Mouse (Mus musculus) heart, postnatal 0 days (tissue): Measurements from ENCODE around the gene Actr3. TPM values are rescaled to one million over a fixed set of nuclear protein-coding genes. Genes with fewer than 3 reads are reported as not detected.

Source experiments
- ATAC-seq: fragments of 200-750 bp; cut with Nextera tagmentation; 2 replicates; pipeline ENCODE4 v1.8.0; 2017; ENCODE audit warnings: low read depth, moderate number of reproducible peaks, moderate library complexity; ENCODE audit not compliant: insufficient read depth
- DNase-seq: peaks from one replicate; pipeline ENCODE4 v3.0.0-alpha.2; 2016; ENCODE audit warnings: low spot score
- H3K27ac ChIP-seq: fragments of 300-500 bp; sonication (generic); 2 replicates; pipeline ENCODE4 v1.5.1; 2014; ENCODE audit warnings: low read depth, mild to moderate bottlenecking
- H3K27me3 ChIP-seq: fragments of 300-500 bp; sonication (generic); 2 replicates; pipeline ENCODE4 v1.6.1; 2014; ENCODE audit warnings: low read length, mixed read lengths; ENCODE audit not compliant: control insufficient read depth, insufficient read depth
- H3K36me3 ChIP-seq: fragments of 300-500 bp; sonication (generic); replicated peaks from 2 replicates; pipeline ENCODE4 v1.6.1; 2014; ENCODE audit warnings: low read length, mixed read lengths; ENCODE audit not compliant: control insufficient read depth, insufficient read depth
- H3K4me1 ChIP-seq: fragments of 300-500 bp; sonication (generic); 2 replicates; pipeline ENCODE4 v1.6.1; 2014; ENCODE audit warnings: antibody characterized with exemption; ENCODE audit not compliant: control insufficient read depth, insufficient read depth
- H3K4me2 ChIP-seq: fragments of 300-500 bp; sonication (generic); 2 replicates; pipeline ENCODE4 v1.6.1; 2014; ENCODE audit warnings: low read depth, mild to moderate bottlenecking, low read length, moderate library complexity
- H3K4me3 ChIP-seq: fragments of 300-500 bp; sonication (generic); 2 replicates; pipeline ENCODE4 v1.5.1; 2014; ENCODE audit warnings: low read depth, low read length
- H3K9ac ChIP-seq: fragments of 300-500 bp; sonication (generic); replicated peaks from 2 replicates; pipeline ENCODE4 v1.6.1; 2014; ENCODE audit warnings: low read depth, low read length, mixed read lengths
- H3K9me3 ChIP-seq: fragments of 300-500 bp; sonication (generic); replicated peaks from 2 replicates; pipeline ENCODE4 v1.6.1; 2016; ENCODE audit warnings: low read length; ENCODE audit not compliant: control insufficient read depth
- CTCF ChIP-seq: IDR thresholded peaks from 2 replicates; pipeline ENCODE4 v1.5.1; 2016; ENCODE audit warnings: antibody characterized with exemption, control low read depth, low read depth
- EP300 ChIP-seq: IDR thresholded peaks from 2 replicates; pipeline ENCODE4 v1.6.1; 2016; ENCODE audit warnings: antibody characterized with exemption, low read depth
- WGBS: fragments of 180-500 bp; shearing (Covaris S2); extraction: QIAGEN DNeasy Blood & Tissue Kit; methylation state at CpG from one replicate; pipeline ENCODE4 v1.1.7; 2014; 5-methylcytosine and 5-hydroxymethylcytosine counted together
- polyA plus RNA-seq: library from polyadenylated mRNA; unstranded; fragments of >200 nt; fragmentation: Nextera tagmentation; extraction: Ambion mirVana; gene quantifications from 2 replicates; pipeline ENCODE4 v1.2.1, GENCODE M21; 2015
- total RNA-seq: library from RNA; depleted of rRNA; stranded (reverse); fragments of >200 nt; gene quantifications from 2 replicates; pipeline ENCODE4 v1.2.3, GENCODE M21; 2014; ENCODE audit warnings: low replicate concordance; rRNA removed

Gene Actr3
- total RNA-seq (193 and 208 TPM in 2 replicates), polyA plus RNA-seq (242 and 287 TPM in 2 replicates)

DNA sequence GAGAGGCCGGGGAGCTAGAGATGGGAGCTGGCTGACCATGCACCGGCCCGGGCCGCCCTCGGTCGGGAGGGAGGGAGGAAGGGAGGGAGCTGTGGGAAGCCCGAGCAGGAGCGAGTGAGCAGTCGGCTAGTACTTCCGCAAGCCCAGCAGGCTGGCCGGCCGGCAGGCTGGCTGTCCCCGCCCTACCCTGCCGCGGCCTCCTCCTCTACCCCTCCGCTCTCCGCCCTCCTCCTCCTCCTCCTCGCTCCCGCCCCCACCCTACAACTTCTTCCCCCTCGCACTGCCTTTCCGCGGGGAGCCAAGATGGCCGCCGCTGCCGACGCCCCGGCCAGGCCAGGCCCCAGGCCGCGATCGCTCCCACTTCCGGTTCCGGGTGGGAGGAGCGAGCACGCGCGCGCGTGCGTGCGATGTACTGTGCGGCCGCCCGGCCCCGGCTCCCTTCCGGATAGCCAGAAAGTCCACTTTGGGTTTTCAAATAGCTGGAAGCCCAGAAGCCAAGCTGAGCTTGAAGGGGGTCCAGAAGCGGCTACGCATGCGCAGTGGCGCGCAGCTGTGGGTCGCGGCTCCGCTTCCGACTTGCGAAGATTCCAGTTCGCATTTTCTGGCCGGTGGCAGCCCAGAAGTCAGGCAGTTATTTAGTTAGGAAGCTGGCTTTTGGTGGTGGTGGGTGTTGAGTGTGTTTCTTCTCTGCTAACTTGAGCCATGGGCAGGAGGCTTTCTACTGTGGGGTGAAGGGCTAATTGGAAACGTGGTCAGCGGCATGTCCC is at the start of gene Actr3:
Gene Actr3 (minus strand): TSS at position 359 of the 767 bp plus-strand sequence.
- Histone ChIP-seq H3K4me1 (peaks cover 28% of the 10 kb centered on the region), H3K9ac (peak within 1 kb of the TSS; percentile 94), H3K9me3 (no peaks in the 10 kb centered on the region), H3K4me2 (peak within 1 kb of the TSS; percentile 73), H3K27me3 (no peaks in the 10 kb centered on the region), H3K27ac (peak within 1 kb of the TSS; percentile 99), H3K4me3 (peak within 1 kb of the TSS; percentile 85), H3K36me3 (no peaks in the 10 kb centered on the region)
- DNase-seq (peak; percentile 98), ATAC-seq (peak; percentile 92)
- under 1% methylated on average over 50 of the region's 59 CpGs for WGBS
- TF ChIP-seq EP300 (peak; percentile 85), CTCF (no peak)

DNA sequence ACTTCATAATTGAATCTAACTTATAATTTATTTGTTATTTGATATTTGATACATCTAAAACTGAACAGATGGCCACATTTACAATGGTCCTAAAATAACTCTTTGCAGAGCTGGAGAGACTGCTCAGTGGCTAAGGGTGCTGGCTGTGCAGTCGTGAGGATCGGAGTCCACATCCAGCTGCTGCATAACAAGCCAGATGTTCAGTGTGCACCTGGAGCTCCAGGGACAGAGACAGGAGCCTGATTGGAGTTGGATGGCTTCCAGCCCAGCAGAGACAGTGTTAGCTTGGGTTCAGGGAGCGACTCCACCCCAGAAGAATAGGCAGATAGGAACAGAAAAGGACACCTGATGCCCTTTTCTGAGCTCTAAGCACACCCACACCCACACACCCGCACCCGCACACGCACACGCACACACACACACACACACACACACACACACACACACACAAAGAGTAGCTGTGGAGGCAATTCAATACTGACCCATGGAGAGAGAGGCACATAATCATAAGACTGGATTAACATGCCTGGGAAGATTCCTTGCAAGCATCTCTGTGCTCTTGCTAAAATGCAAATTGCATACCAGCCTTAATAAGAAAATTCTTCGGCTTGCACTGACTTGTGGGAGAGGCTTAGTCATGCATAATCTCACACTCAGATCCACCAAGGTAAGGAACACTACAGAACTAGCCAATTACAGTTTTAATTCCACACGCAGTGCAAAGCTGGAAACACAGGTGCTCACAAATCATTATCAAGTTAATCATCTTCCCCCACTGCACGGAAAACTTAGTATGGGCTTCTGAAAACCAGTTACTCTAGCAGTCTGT is 47.1 kb upstream of the Actr3 start:
- H3K9ac ChIP-seq = no peak overlapping the region
- DNase-seq = no peak
- H3K36me3 ChIP-seq = no peaks in the 10 kb centered on the region
- TF ChIP-seq CTCF (no peak), EP300 (no peak)
- peak; percentile 55 for ATAC-seq
- peaks cover 30% of the 10 kb centered on the region for H3K4me1 ChIP-seq
- no peak overlapping the region for H3K4me3 ChIP-seq
- no peaks in the 10 kb centered on the region for H3K27me3 ChIP-seq
- H3K9me3 ChIP-seq = no peaks in the 10 kb centered on the region
- peak overlapping the region; percentile 64 for H3K27ac ChIP-seq
- no peak overlapping the region for H3K4me2 ChIP-seq
- 63% methylated on average over 10 of the region's 10 CpGs for WGBS

DNA sequence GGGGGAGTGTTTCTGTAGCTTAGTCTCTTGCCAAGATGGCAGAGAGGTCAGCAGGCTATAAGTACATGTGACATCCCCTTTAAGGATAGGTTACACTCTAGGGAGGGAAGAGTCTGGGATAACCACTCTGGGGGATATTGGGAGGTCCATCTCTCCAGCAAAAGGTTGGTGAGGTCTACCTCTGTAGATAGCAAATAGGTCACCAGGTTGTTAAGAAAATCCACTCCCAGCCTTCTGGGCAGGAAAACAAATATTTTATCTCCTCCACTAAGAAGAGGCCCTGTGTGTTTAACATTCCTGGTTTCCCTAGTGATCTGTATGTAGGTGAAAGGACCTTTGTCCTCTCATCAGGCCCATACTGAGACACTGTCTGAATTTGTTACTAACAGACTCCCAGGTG is 46.3 kb upstream of the Actr3 start:
- DNase-seq (peak; percentile 71), ATAC-seq (peak; percentile 89)
- no peaks in the 10 kb centered on the region for H3K27me3 ChIP-seq
- no peak overlapping the region for H3K9ac ChIP-seq
- no peak overlapping the region for H3K4me3 ChIP-seq
- TF ChIP-seq EP300 (peak; percentile 77; the same call in 1 of the 2 replicates), CTCF (no peak)
- no peak overlapping the region for H3K4me2 ChIP-seq
- H3K9me3 ChIP-seq = no peaks in the 10 kb centered on the region
- H3K4me1 ChIP-seq = peaks cover 31% of the 10 kb centered on the region
- H3K36me3 ChIP-seq = no peaks in the 10 kb centered on the region
- peak overlapping the region; percentile 64 for H3K27ac ChIP-seq

DNA sequence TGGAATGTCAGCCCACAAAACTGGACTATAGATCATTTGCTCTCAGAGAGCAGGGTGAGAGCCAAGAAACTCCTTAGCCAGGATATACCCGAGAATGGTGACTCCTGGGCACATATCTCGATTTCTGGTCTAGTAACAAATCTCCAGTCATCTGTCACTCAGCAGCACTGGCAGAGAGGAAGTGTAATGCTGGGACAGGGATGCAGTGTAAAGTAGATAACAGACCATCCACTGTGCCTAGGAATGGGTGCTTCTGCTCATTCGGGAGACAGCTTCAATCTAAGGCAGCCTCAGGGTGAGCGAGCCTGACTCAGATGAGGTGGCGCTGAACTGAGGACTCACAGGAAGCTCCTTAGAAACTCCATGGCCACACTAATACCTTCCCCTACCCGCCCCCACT is 43.1 kb upstream of the Actr3 start:
- TF ChIP-seq EP300 (no peak), CTCF (no peak)

DNA sequence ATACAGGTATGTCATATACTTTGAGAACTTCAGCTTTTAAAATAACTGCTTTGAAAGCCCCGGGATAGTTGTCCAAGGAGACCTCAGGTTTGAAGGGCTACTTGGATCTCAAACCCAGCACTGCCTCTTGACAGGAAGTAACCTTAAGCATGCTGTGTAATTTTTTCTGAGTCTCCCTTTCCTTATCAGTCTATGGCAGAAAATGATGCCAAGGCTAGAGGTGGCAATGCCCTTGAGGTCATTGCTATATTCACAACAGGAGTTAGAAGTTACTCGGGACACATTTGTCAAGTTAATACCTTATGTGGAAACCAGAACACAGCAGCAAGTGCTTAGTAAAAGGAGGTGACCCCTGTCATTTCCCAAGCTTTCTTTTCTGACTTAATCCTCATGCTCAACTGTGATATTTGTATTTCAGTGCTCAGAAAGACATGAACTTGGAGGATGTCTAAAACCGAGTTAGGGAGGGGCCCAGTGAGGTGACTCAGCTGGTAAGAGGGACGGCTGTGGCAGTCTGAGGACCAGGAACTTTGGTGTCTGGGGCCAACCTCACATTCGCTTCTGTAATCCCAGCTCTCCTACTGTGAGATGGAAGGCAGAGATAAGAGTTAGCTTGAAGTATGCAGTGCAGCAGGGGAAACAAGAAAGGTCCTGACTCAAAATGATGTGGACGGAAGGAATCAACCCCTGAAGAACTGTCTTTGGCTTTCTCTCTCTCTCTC is 40.6 kb upstream of the Actr3 start:
- peak; percentile 36; the same call in 1 of the 2 replicates for ATAC-seq
- Histone ChIP-seq H3K36me3 (no peaks in the 10 kb centered on the region), H3K4me1 (peaks cover 15% of the 10 kb centered on the region), H3K9me3 (no peaks in the 10 kb centered on the region), H3K4me3 (no peak overlapping the region), H3K9ac (no peak overlapping the region), H3K27me3 (no peaks in the 10 kb centered on the region), H3K4me2 (no peak overlapping the region), H3K27ac (peak overlapping the region; percentile 39)
- peak; percentile 43 for DNase-seq
- WGBS = 38% methylated on average over 6 of the region's 6 CpGs
- TF ChIP-seq EP300 (no peak), CTCF (no peak)

More for the DNA sequence above, 43.1 kb upstream of the Actr3 start:
- Histone ChIP-seq H3K4me3 (no peak overlapping the region), H3K36me3 (no peaks in the 10 kb centered on the region), H3K27me3 (no peaks in the 10 kb centered on the region), H3K4me1 (peaks cover 31% of the 10 kb centered on the region), H3K9ac (no peak overlapping the region; the same call in 1 of the 2 replicates), H3K9me3 (no peaks in the 10 kb centered on the region), H3K4me2 (peak overlapping the region; percentile 20; the same call in 1 of the 2 replicates), H3K27ac (peak overlapping the region; percentile 67)
- ATAC-seq (no peak), DNase-seq (no peak)
- 41% methylated on average over 6 of the region's 6 CpGs for WGBS
